Mouse (Mus musculus): ENCODE measurements around the gene Olfr365.

The Olfr365 gene

DNA sequence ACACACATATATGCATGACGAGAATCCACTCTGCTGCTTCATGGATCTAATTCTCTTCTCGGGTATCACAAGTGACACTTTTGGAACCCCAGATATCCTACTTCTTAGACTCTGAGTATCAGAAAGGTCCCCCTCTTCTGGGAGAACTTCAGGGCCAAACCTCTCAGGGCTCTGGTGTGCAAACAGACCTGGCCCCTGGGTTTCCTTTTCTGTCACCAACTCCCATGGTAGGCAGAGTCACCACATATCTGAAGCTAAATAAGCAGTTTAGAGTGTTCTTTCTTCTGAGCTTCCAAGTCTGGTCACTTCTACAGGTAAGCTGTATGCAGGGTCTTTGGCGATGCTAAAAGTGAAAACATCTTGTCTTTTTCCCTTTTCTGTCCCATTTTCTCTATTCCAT, at the start of gene Olfr365:
Gene Olfr365 (plus strand): TSS at position 301 of the 400 bp plus-strand sequence.
- no peak for DNase-seq (ENCODE audit: low read depth, low spot score)

- no peak for DNase-seq (ENCODE audit: low read depth, low spot score)
These were observed 49.0 kb upstream of the Olfr365 start, which contains the start of gene Olfr364-ps1 for GRCm38 (mm10) chr2:37139022-37139421. Olfr364-ps1 (plus strand) TSS chr2:37139322.

- DNase-seq (ENCODE audit: low read depth, low spot score), result no peak
These were observed 23.3 kb downstream of the Olfr365 start, which contains the start of gene Olfr366 for GRCm38 (mm10) chr2:37211274-37211673. Olfr366 (plus strand) TSS chr2:37211574.
